1 mouse cellular context compared by ENCODE assay signal in the genomic region with DNA sequence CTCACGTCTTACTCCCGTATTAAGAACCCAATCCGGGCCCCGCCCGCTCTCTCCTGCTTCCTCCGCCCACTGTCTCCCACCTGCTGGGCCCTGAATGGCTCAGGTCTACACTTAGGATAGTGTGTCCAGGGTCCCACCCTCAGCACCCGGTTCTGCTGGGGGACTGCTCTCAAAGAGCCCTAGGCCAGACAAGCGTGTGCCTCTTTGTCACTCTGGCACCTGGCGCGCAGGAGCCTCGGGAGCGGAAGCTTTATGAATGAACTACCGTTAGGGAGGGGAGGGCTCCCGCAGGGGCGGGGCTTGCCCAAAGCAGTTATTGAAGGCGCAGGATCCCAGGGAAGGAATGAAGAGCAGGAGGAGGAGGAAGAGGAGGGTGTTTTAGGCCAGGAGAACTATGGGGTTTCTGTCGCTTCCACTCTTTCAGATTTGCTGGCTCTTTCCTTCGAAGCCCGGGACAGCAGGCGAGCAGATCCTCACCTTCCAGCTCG.
TF ChIP-seq lines count a peak whose summit lies in the region.

No protein-coding gene starts in this region.

TF ChIP-seq in MEL, 35 proteins besides CTCF, POLR2A, EP300 and RAD21 (continued from another document):
- peak; percentile 72 for TF ChIP-seq NELFE (IDR thresholded peaks at IDR 0.05; ENCODE audit: low read depth, low read length)
- TF ChIP-seq MAZ (IDR thresholded peaks at IDR 0.05; ENCODE audit: low read depth, low read length), result peak; percentile 86
- no peak for TF ChIP-seq BHLHE40 (IDR thresholded peaks at IDR 0.05; ENCODE audit: borderline replicate concordance, low read depth, low read length)
- peak; percentile 41; the same call in 1 of the 2 replicates for TF ChIP-seq NRF1 (IDR thresholded peaks at IDR 0.05; ENCODE audit: insufficient read depth, low read depth, low read length, poor library complexity, severe bottlenecking)
- TF ChIP-seq MAFK (IDR thresholded peaks at IDR 0.05; ENCODE audit: borderline replicate concordance, low read depth, low read length), result no peak
- no peak for TF ChIP-seq ZC3H11A (IDR thresholded peaks at IDR 0.05; ENCODE audit: low read depth, low read length)
- peak; percentile 71 for TF ChIP-seq ZMIZ1 (IDR thresholded peaks at IDR 0.05; ENCODE audit: low read depth, low read length)
- TF ChIP-seq UBTF (IDR thresholded peaks at IDR 0.05; ENCODE audit: borderline replicate concordance, insufficient read depth, low read depth, low read length), result no peak
- peak; percentile 69; the same call in 1 of the 2 replicates for TF ChIP-seq HCFC1 (IDR thresholded peaks at IDR 0.05; ENCODE audit: low read depth, low read length)
- no peak for TF ChIP-seq CHD1 (IDR thresholded peaks at IDR 0.05; ENCODE audit: low read depth, low read length)
- TF ChIP-seq TAL1 (IDR thresholded peaks at IDR 0.05; ENCODE audit: low read length), result no peak
- no peak for TF ChIP-seq POLR2AphosphoS5 (IDR thresholded peaks at IDR 0.05; ENCODE audit: borderline replicate concordance, low read depth, low read length)
- TF ChIP-seq MAX (IDR thresholded peaks at IDR 0.05; ENCODE audit: low read length), result peak; percentile 54; the same call in 1 of the 2 replicates
